Mouse (Mus musculus) limb, embryonic 15.5 days (tissue): ENCODE results near the gene A430005L14Rik. TPM values are rescaled to one million over a fixed set of nuclear protein-coding genes. Genes with fewer than 3 reads are reported as not detected.
"Not testable (repeated sequence)": the region's sequence is repeated elsewhere in the genome, so short reads cannot be mapped to it uniquely, and the experiment has no call there.

Source experiments
- ATAC-seq: fragments of 200-750 bp; cut with Nextera tagmentation; 2 replicates; pipeline ENCODE4 v1.8.0; 2017; ENCODE audit warnings: low read depth, moderate TSS enrichment; ENCODE audit not compliant: insufficient number of reproducible peaks, low FRiP score, low TSS enrichment
- H3K27ac ChIP-seq: fragments of 300-500 bp; sonication (generic); 2 replicates; pipeline ENCODE4 v1.5.1; 2015; ENCODE audit warnings: moderate library complexity, mild to moderate bottlenecking, inconsistent platforms
- H3K27me3 ChIP-seq: fragments of 300-500 bp; sonication (generic); 2 replicates; pipeline ENCODE4 v1.6.1; 2015; ENCODE audit warnings: inconsistent platforms
- H3K36me3 ChIP-seq: fragments of 300-500 bp; sonication (generic); 2 replicates; pipeline ENCODE4 v1.6.1; 2015; ENCODE audit warnings: inconsistent platforms
- H3K4me1 ChIP-seq: fragments of 300-500 bp; sonication (generic); 2 replicates; pipeline ENCODE4 v1.6.1; 2015; ENCODE audit warnings: inconsistent platforms
- H3K4me2 ChIP-seq: fragments of 300-500 bp; sonication (generic); 2 replicates; pipeline ENCODE4 v1.6.1; 2015; ENCODE audit warnings: mild to moderate bottlenecking, inconsistent platforms
- H3K4me3 ChIP-seq: fragments of 300-500 bp; sonication (generic); 2 replicates; pipeline ENCODE4 v1.5.1; 2015; ENCODE audit warnings: mild to moderate bottlenecking, inconsistent platforms
- H3K9ac ChIP-seq: fragments of 300-500 bp; sonication (generic); 2 replicates; pipeline ENCODE4 v1.6.1; 2015; ENCODE audit warnings: inconsistent platforms
- H3K9me3 ChIP-seq: fragments of 300-500 bp; sonication (generic); 2 replicates; pipeline ENCODE4 v1.6.1; 2016; ENCODE audit warnings: inconsistent platforms
- WGBS: fragments of 180-500 bp; shearing (Covaris S2); methylation state at CpG from one replicate; pipeline ENCODE4 v1.1.7; 2015; 5-methylcytosine and 5-hydroxymethylcytosine counted together
- polyA plus RNA-seq: library from polyadenylated mRNA; unstranded; fragments of >200 nt; fragmentation: Nextera tagmentation; extraction: Ambion mirVana; gene quantifications from 2 replicates; pipeline ENCODE4 v1.2.1, GENCODE M21; 2015

A430005L14Rik gene
- 66.7 and 69.3 TPM in 2 replicates for polyA plus RNA-seq

GRCm38 (mm10) chr4:153956569-153957405, at the start of gene A430005L14Rik:
TSS of gene A430005L14Rik (plus strand) at chr4:153957237.
- peak; percentile 95 for ATAC-seq
- H3K27ac ChIP-seq, result peak within 1 kb of the TSS; percentile 93
- H3K9ac ChIP-seq, result peak within 1 kb of the TSS; percentile 78
- peak within 1 kb of the TSS; percentile 71 for H3K4me3 ChIP-seq
- peak within 1 kb of the TSS; percentile 72 for H3K4me2 ChIP-seq
- 2% methylated on average over 67 of the region's 67 CpGs for WGBS
- peaks cover 18% of the 10 kb centered on the region for H3K4me1 ChIP-seq
- peaks cover 24% of the 10 kb centered on the region for H3K36me3 ChIP-seq
- H3K27me3 ChIP-seq, result peaks cover 4% of the 10 kb centered on the region; the same call in 1 of the 2 replicates
- H3K9me3 ChIP-seq, result no peaks in the 10 kb centered on the region

GRCm38 (mm10) chr4:153907573-153907972, 49.5 kb upstream of the A430005L14Rik start:
- H3K27ac ChIP-seq, result no peak overlapping the region
- no peak overlapping the region for H3K4me3 ChIP-seq
- no peaks in the 10 kb centered on the region for H3K36me3 ChIP-seq
- WGBS, result 19% methylated on average over 11 of the region's 11 CpGs
- no peaks in the 10 kb centered on the region for H3K27me3 ChIP-seq
- no peak for ATAC-seq
- no peak overlapping the region for H3K9ac ChIP-seq
- no peak overlapping the region for H3K4me2 ChIP-seq
- no peaks in the 10 kb centered on the region for H3K4me1 ChIP-seq
- H3K9me3 ChIP-seq, result no peaks in the 10 kb centered on the region

- Histone ChIP-seq H3K4me3 (no peak overlapping the region), H3K4me1 (no peaks in the 10 kb centered on the region), H3K4me2 (no peak overlapping the region), H3K27ac (no peak overlapping the region), H3K27me3 (peaks cover 5% of the 10 kb centered on the region; the same call in 1 of the 2 replicates), H3K9me3 (no peaks in the 10 kb centered on the region), H3K36me3 (no peaks in the 10 kb centered on the region), H3K9ac (no peak overlapping the region)
- ATAC-seq, result no peak
- WGBS, result 56% methylated on average over 3 of the region's 3 CpGs
Measured at GRCm38 (mm10) chr4:153913635-153914034, 43.4 kb upstream of the A430005L14Rik start.

- H3K9me3 ChIP-seq, result no peaks in the 10 kb centered on the region
- H3K27me3 ChIP-seq, result peaks cover 12% of the 10 kb centered on the region; the same call in 1 of the 2 replicates
- H3K4me1 ChIP-seq, result no peaks in the 10 kb centered on the region
- H3K9ac ChIP-seq, result no peak overlapping the region
- WGBS, result 35% methylated on average over 8 of the region's 8 CpGs
- no peak overlapping the region for H3K4me2 ChIP-seq
- H3K4me3 ChIP-seq, result no peak overlapping the region
- H3K36me3 ChIP-seq, result no peaks in the 10 kb centered on the region
- no peak for ATAC-seq
- no peak overlapping the region for H3K27ac ChIP-seq
Measured at GRCm38 (mm10) chr4:153917773-153918500, 39.1 kb upstream of the A430005L14Rik start.

- Histone ChIP-seq H3K9me3 (no peaks in the 10 kb centered on the region), H3K4me3 (no peak overlapping the region), H3K27ac (no peak overlapping the region), H3K36me3 (no peaks in the 10 kb centered on the region), H3K4me2 (no peak overlapping the region), H3K27me3 (peaks cover 12% of the 10 kb centered on the region; the same call in 1 of the 2 replicates), H3K9ac (no peak overlapping the region), H3K4me1 (no peaks in the 10 kb centered on the region)
- no peak for ATAC-seq
- 61% methylated on average over 9 of the region's 9 CpGs for WGBS
Measured at GRCm38 (mm10) chr4:153920517-153921233, 36.4 kb upstream of the A430005L14Rik start.

- not testable (repeated sequence) for H3K4me2 ChIP-seq, H3K27ac ChIP-seq, H3K4me1 ChIP-seq, H3K4me3 ChIP-seq, ATAC-seq, H3K36me3 ChIP-seq, H3K9ac ChIP-seq, H3K9me3 ChIP-seq
- WGBS, result 36% methylated on average over 4 of the region's 4 CpGs
- peaks cover 12% of the 10 kb centered on the region; the same call in 1 of the 2 replicates for H3K27me3 ChIP-seq
Measured at GRCm38 (mm10) chr4:153922090-153922489, 34.9 kb upstream of the A430005L14Rik start.

- Histone ChIP-seq H3K27me3 (no peaks in the 10 kb centered on the region), H3K27ac (no peak overlapping the region), H3K9ac (no peak overlapping the region), H3K4me2 (no peak overlapping the region), H3K4me1 (no peaks in the 10 kb centered on the region), H3K9me3 (no peaks in the 10 kb centered on the region), H3K4me3 (no peak overlapping the region), H3K36me3 (no peaks in the 10 kb centered on the region)
- WGBS, result 86% methylated on average over 11 of the region's 11 CpGs
- no peak for ATAC-seq
Measured at GRCm38 (mm10) chr4:153928772-153929299, 28.2 kb upstream of the A430005L14Rik start.

GRCm38 (mm10) chr4:153929425-153929824, 27.6 kb upstream of the A430005L14Rik start:
- no peak overlapping the region for H3K27ac ChIP-seq
- ATAC-seq, result no peak

GRCm38 (mm10) chr4:153929921-153930320, 27.1 kb upstream of the A430005L14Rik start:
- Histone ChIP-seq H3K27ac (no peak overlapping the region), H3K9me3 (no peaks in the 10 kb centered on the region), H3K4me2 (no peak overlapping the region), H3K27me3 (no peaks in the 10 kb centered on the region), H3K36me3 (no peaks in the 10 kb centered on the region), H3K4me3 (no peak overlapping the region), H3K9ac (no peak overlapping the region), H3K4me1 (no peaks in the 10 kb centered on the region)
- ATAC-seq, result no peak
- WGBS, result 65% methylated on average over 4 of the region's 4 CpGs

More at GRCm38 (mm10) chr4:153929425-153929824, 27.6 kb upstream of the A430005L14Rik start:
- Histone ChIP-seq H3K4me3 (no peak overlapping the region), H3K27me3 (no peaks in the 10 kb centered on the region), H3K36me3 (no peaks in the 10 kb centered on the region), H3K4me1 (no peaks in the 10 kb centered on the region), H3K9ac (no peak overlapping the region), H3K9me3 (no peaks in the 10 kb centered on the region), H3K4me2 (no peak overlapping the region)
- 69% methylated on average over 10 of the region's 10 CpGs for WGBS

- Histone ChIP-seq H3K4me3 (no peak overlapping the region), H3K4me1 (no peaks in the 10 kb centered on the region; the same call in 1 of the 2 replicates), H3K9ac (no peak overlapping the region), H3K27me3 (peaks cover 11% of the 10 kb centered on the region; the same call in 1 of the 2 replicates), H3K36me3 (no peaks in the 10 kb centered on the region), H3K27ac (no peak overlapping the region), H3K9me3 (no peaks in the 10 kb centered on the region), H3K4me2 (no peak overlapping the region)
- 62% methylated on average over 4 of the region's 4 CpGs for WGBS
- ATAC-seq, result no peak
Measured at GRCm38 (mm10) chr4:153943243-153943642, 13.8 kb upstream of the A430005L14Rik start.

- Histone ChIP-seq H3K9ac (no peak overlapping the region), H3K4me3 (no peak overlapping the region), H3K9me3 (no peaks in the 10 kb centered on the region), H3K4me1 (no peaks in the 10 kb centered on the region; the same call in 1 of the 2 replicates), H3K36me3 (no peaks in the 10 kb centered on the region), H3K27ac (no peak overlapping the region), H3K27me3 (peaks cover 13% of the 10 kb centered on the region; the same call in 1 of the 2 replicates), H3K4me2 (no peak overlapping the region)
- ATAC-seq, result no peak
- WGBS, result 52% methylated on average over 6 of the region's 6 CpGs
Measured at GRCm38 (mm10) chr4:153944261-153944660, 12.8 kb upstream of the A430005L14Rik start.
